Mouse (Mus musculus): ENCODE results near the gene Cstad. TPM values are rescaled to one million over a fixed set of nuclear protein-coding genes. Genes with fewer than 3 reads are reported as not detected.

Gene Cstad
- polyA plus RNA-seq, 2 experiments, result 0.04 to 0.17 TPM

DNA sequence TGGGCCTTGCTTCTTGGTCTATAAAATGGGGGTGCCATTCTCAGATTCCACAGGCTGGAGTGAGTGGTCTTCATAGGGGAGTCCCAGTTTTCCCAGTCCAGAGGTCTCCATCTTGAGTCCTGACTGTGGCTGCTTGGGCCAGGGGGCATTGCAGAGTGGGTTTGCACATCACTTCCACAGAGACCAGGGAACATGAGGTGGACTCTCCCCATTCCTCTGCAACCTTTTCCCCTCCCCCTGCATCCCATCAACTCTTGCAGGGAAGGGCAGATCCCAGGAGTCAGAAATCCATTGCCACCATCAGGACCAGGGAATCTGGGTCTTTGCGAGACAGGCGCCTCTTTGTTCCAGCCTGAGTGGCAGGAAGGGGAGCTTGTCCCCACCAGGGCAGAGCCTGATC is 21.0 kb downstream of the Cstad start:
- TF ChIP-seq CTCF (IDR thresholded peaks at IDR 0.05; ENCODE audit: low read depth) (no peak), EP300 (IDR thresholded peaks at IDR 0.05; ENCODE audit: low read depth) (no peak)
- Histone ChIP-seq H3K27me3 (ENCODE audit: control insufficient read depth, insufficient read depth, low read length) (no peaks in the 10 kb centered on the region), H3K4me1 (replicated peaks; ENCODE audit: control insufficient read depth in 2 of 2, insufficient read depth in 2 of 2, low read length in 1 of 2) (peaks cover 0 to 7% of the 10 kb centered on the region in 2 experiments; a peak in 1 of 4 replicates), H3K4me3 (ENCODE audit: insufficient read depth in 1 of 2, low read depth in 2 of 2, low read length in 2 of 2) (no peak overlapping the region), H3K36me3 (replicated peaks; ENCODE audit: control insufficient read depth, insufficient read depth, low read depth) (no peaks in the 10 kb centered on the region), H3K4me2 (ENCODE audit: low read depth) (no peak overlapping the region), H3K27ac (no peak overlapping the region), H3K9ac (replicated peaks) (no peak overlapping the region), H3K9me3 (ENCODE audit: control insufficient read depth, low read length) (no peaks in the 10 kb centered on the region)
- 77% methylated on average over 2 of the region's 2 CpGs for WGBS (ENCODE audit: insufficient replicate concordance)
- DNase-seq (ENCODE audit: low read depth in 3 of 3, low spot score in 3 of 3) (no peak), ATAC-seq (ENCODE audit: insufficient read depth) (no peak)

DNA sequence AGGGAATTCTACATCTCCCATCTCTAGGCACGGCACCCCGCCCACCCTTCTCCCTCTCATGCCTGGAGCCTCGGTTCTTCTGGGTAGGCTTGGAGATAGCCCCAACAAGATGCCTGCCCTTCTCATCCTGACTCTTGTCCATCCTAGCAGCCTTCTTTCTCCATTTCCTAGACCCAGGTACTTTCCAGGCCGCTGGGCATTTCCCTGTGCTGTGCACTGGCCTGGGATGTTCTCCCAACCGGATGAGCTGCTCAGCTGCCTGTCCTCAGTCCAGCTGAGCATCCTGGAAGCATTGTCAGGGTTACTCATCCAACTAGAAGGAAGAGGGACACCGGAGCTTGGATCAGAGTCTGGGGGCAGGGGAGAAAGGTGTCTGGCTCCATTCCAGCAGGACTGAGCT is 21.6 kb downstream of the Cstad start:
- Histone ChIP-seq H3K4me2 (ENCODE audit: low read depth) (no peak overlapping the region), H3K36me3 (replicated peaks; ENCODE audit: control insufficient read depth, insufficient read depth, low read depth) (no peaks in the 10 kb centered on the region), H3K27me3 (ENCODE audit: control insufficient read depth, insufficient read depth, low read length) (no peaks in the 10 kb centered on the region), H3K9me3 (ENCODE audit: control insufficient read depth, low read length) (no peaks in the 10 kb centered on the region), H3K4me1 (replicated peaks; ENCODE audit: control insufficient read depth in 2 of 2, insufficient read depth in 2 of 2, low read length in 1 of 2) (peaks cover 0 to 7% of the 10 kb centered on the region in 2 experiments; a peak in 1 of 4 replicates), H3K27ac (no peak overlapping the region), H3K9ac (replicated peaks) (no peak overlapping the region), H3K4me3 (ENCODE audit: insufficient read depth in 1 of 2, low read depth in 2 of 2, low read length in 2 of 2) (no peak overlapping the region)
- 51% methylated on average over 6 of the region's 6 CpGs for WGBS (ENCODE audit: insufficient replicate concordance)
- DNase-seq (ENCODE audit: low read depth in 3 of 3, low spot score in 3 of 3), result no peak
- TF ChIP-seq CTCF (IDR thresholded peaks at IDR 0.05; ENCODE audit: low read depth), result no peak
- TF ChIP-seq EP300 (IDR thresholded peaks at IDR 0.05; ENCODE audit: low read depth), result no peak
- no peak for ATAC-seq (ENCODE audit: insufficient read depth)

DNA sequence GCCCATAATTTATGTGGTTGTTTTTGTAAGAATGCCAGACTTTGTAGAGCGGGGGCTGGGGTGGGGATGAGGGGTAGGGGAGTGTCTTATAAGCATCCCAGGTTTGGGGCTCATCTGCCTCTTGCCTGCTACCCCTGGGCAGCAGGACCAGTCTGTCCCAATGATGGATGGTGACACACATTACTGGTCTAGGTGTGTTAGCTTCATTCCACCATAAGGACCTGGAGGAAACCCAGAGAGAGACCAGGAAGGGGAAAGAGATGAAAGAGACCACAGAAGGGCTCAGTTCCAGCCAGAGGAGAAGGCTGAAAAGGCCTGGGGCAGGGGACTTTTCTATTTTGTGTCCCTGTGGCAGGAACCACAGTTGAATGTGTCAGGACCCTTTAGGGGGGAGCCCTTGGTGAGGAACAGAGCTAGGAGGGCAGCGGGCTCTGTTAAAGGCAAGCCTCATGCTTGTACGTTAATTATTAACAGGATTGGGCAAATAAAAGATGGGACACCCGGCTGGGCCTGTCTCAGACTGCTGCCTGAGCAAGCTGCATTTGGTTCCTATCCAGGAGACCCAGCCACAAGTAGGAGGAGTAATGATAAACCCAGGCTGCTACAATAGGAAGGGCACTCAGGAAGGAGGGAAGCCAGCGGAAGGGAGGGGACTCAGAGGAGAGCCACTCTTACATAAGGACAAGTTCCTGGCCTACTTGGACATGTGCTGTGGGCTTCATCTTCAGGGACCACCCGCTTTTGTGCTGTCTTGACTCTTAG is 23.8 kb downstream of the Cstad start:
- 39% methylated on average over 6 of the region's 6 CpGs for WGBS (ENCODE audit: insufficient replicate concordance)
- H3K36me3 ChIP-seq (replicated peaks; ENCODE audit: control insufficient read depth, insufficient read depth, low read depth), result no peaks in the 10 kb centered on the region
- peaks cover 0 to 7% of the 10 kb centered on the region in 2 experiments; a peak in 1 of 4 replicates for H3K4me1 ChIP-seq (replicated peaks; ENCODE audit: control insufficient read depth in 2 of 2, insufficient read depth in 2 of 2, low read length in 1 of 2)
- H3K9me3 ChIP-seq (ENCODE audit: control insufficient read depth, low read length), result no peaks in the 10 kb centered on the region
- TF ChIP-seq CTCF (IDR thresholded peaks at IDR 0.05; ENCODE audit: low read depth) (no peak), EP300 (IDR thresholded peaks at IDR 0.05; ENCODE audit: low read depth) (no peak)
- DNase-seq (ENCODE audit: low read depth in 3 of 3, low spot score in 3 of 3), result peak in 1 of 3 experiments; percentile 15
- peak; percentile 45; the same call in 1 of the 2 replicates for ATAC-seq (ENCODE audit: insufficient read depth)
- H3K4me3 ChIP-seq (ENCODE audit: insufficient read depth in 1 of 2, low read depth in 2 of 2, low read length in 2 of 2), result no peak overlapping the region
- no peak overlapping the region for H3K27ac ChIP-seq
- no peak overlapping the region for H3K4me2 ChIP-seq (ENCODE audit: low read depth)
- no peaks in the 10 kb centered on the region for H3K27me3 ChIP-seq (ENCODE audit: control insufficient read depth, insufficient read depth, low read length)
- H3K9ac ChIP-seq (replicated peaks), result no peak overlapping the region

- Histone ChIP-seq H3K4me3 (ENCODE audit: insufficient read depth in 1 of 2, low read depth in 2 of 2, low read length in 2 of 2) (no peak overlapping the region), H3K9me3 (ENCODE audit: control insufficient read depth, low read length) (no peaks in the 10 kb centered on the region), H3K27me3 (ENCODE audit: control insufficient read depth, insufficient read depth, low read length) (no peaks in the 10 kb centered on the region), H3K4me1 (replicated peaks; ENCODE audit: control insufficient read depth in 2 of 2, insufficient read depth in 2 of 2, low read length in 1 of 2) (peaks cover 0 to 4% of the 10 kb centered on the region in 2 experiments; a peak in 1 of 4 replicates), H3K36me3 (replicated peaks; ENCODE audit: control insufficient read depth, insufficient read depth, low read depth) (no peaks in the 10 kb centered on the region), H3K9ac (replicated peaks) (no peak overlapping the region), H3K4me2 (ENCODE audit: low read depth) (no peak overlapping the region), H3K27ac (no peak overlapping the region)
- DNase-seq (ENCODE audit: low read depth in 3 of 3, low spot score in 3 of 3) (no peak), ATAC-seq (ENCODE audit: insufficient read depth) (no peak)
- 12% methylated on average over 10 of the region's 10 CpGs for WGBS (ENCODE audit: insufficient replicate concordance)
- TF ChIP-seq EP300 (IDR thresholded peaks at IDR 0.05; ENCODE audit: low read depth) (no peak), CTCF (IDR thresholded peaks at IDR 0.05; ENCODE audit: low read depth) (no peak)
Observed at GRCm38 (mm10) chr2:30623873-30624272, 29.0 kb downstream of the Cstad start.

GRCm38 (mm10) chr2:30625296-30625826 is 30.5 kb downstream of the Cstad start:
- no peak for TF ChIP-seq EP300 (IDR thresholded peaks at IDR 0.05; ENCODE audit: low read depth)
- no peak for TF ChIP-seq CTCF (IDR thresholded peaks at IDR 0.05; ENCODE audit: low read depth)
- WGBS (ENCODE audit: insufficient replicate concordance), result 62% methylated on average over 6 of the region's 6 CpGs
- Histone ChIP-seq H3K36me3 (replicated peaks; ENCODE audit: control insufficient read depth, insufficient read depth, low read depth) (no peaks in the 10 kb centered on the region), H3K4me3 (ENCODE audit: insufficient read depth in 1 of 2, low read depth in 2 of 2, low read length in 2 of 2) (no peak overlapping the region), H3K9me3 (ENCODE audit: control insufficient read depth, low read length) (no peaks in the 10 kb centered on the region), H3K4me1 (replicated peaks; ENCODE audit: control insufficient read depth in 2 of 2, insufficient read depth in 2 of 2, low read length in 1 of 2) (0 out of 4 replicates have a peak, but pooled peaks cover 0 to 2% of the 10 kb centered on the region in 2 experiments), H3K4me2 (ENCODE audit: low read depth) (no peak overlapping the region), H3K9ac (replicated peaks) (no peak overlapping the region), H3K27ac (no peak overlapping the region), H3K27me3 (ENCODE audit: control insufficient read depth, insufficient read depth, low read length) (no peaks in the 10 kb centered on the region)
- ATAC-seq (ENCODE audit: insufficient read depth) (no peak), DNase-seq (ENCODE audit: low read depth in 3 of 3, low spot score in 3 of 3) (no peak)

Measured in liver, embryonic 14.5 days (tissue).